Mouse (Mus musculus) thymus, postnatal 0 days (tissue): ENCODE results near the gene Olfr429. TPM values are rescaled to one million over a fixed set of nuclear protein-coding genes. Genes with fewer than 3 reads are reported as not detected.
A peak's percentile ranks its signal among the peaks of the same experiment; 100 is the strongest.
"Not testable (repeated sequence)": the region's sequence is repeated elsewhere in the genome, so short reads cannot be mapped to it uniquely, and the experiment has no call there.

Experiments
- DNase-seq: peaks from one replicate; pipeline ENCODE4 v3.0.0-alpha.2; 2015; ENCODE audit warnings: low spot score
- polyA plus RNA-seq: library from polyadenylated mRNA; unstranded; fragments of >200 nt; fragmentation: Nextera tagmentation; extraction: Ambion mirVana; gene quantifications from 2 replicates; pipeline ENCODE4 v1.2.1, GENCODE M21; 2015

The Olfr429 gene
- not detected in 2 replicates for polyA plus RNA-seq

- DNase-seq = no peak
Measured at GRCm38 (mm10) chr1:174084031-174084430, at the start of gene Olfr429. Gene Olfr429, plus strand, starts transcription at chr1:174084331.

DNA sequence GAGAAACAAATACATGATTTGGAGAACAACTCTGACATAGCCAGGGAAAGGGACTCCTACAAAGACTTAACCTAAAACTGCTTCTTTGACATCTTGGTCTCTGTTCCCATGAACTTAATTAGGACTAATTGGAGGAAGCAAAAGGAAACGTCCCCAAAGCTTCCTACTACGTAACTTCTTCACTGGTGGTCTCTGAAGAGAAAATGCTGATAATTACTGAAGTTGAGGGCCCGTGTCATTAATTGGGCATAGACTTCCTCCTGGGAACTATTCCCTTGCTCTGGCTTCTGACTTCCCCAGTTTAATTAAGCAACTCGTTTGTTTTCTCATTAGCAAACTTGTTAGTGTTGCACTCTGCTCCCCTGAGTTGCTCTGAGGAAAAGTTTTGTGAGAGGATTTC lies 48.3 kb upstream of the Olfr429 start:
- no peak for DNase-seq

DNA sequence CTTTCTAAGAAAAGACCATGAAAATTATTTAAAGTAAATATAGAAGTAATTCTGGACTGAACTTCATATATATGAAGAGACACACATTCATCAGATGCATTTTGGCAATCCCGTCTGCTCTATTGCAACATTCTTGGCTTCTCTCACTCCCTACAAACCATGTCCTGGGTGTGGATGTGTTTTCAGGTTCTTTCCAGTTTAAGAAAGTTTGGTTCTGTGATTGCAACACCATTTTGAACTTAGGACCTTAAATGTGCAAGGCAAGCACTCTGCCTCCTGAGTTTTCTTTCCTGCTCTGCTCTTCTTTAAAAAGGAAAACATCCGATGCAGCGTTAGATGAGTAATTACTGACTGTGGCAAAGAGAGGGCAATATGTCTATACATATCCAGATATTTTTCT lies 45.7 kb upstream of the Olfr429 start:
- DNase-seq = no peak

DNA sequence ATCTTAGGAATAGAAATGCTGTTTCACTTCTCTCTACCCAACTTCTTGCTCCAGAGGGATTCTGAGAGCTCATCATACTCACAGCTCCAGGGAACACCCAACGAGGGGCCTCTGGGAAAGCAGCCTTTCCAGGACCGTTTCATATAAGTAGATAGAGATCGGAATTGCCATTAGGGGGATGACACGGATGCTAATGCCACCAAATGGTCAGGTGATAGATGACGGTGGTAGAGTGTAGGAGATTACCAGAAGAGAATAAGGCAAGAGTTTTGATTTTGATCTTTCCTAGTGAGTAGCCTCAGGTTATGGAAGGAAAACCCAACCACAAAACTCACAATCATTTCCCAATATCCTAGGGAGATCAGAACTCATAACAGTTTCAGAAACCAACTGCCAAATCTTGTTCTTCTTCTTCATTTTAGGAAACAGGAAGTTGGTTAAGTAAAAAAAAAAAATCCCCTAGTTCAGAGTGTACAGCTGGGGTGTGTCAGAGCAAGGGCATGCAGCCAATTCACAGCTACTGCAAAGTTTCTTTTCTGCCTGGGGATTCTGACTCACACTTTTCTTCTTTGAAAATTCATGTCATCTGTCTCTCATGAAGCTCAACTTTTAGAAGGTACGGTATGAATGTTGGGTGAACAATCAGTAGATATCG lies 43.5 kb upstream of the Olfr429 start, which contains the start of gene Olfr433:
Gene Olfr433, plus strand, starts transcription at position 183 of the 655 bp plus-strand sequence.
- DNase-seq = peak; percentile 55

DNA sequence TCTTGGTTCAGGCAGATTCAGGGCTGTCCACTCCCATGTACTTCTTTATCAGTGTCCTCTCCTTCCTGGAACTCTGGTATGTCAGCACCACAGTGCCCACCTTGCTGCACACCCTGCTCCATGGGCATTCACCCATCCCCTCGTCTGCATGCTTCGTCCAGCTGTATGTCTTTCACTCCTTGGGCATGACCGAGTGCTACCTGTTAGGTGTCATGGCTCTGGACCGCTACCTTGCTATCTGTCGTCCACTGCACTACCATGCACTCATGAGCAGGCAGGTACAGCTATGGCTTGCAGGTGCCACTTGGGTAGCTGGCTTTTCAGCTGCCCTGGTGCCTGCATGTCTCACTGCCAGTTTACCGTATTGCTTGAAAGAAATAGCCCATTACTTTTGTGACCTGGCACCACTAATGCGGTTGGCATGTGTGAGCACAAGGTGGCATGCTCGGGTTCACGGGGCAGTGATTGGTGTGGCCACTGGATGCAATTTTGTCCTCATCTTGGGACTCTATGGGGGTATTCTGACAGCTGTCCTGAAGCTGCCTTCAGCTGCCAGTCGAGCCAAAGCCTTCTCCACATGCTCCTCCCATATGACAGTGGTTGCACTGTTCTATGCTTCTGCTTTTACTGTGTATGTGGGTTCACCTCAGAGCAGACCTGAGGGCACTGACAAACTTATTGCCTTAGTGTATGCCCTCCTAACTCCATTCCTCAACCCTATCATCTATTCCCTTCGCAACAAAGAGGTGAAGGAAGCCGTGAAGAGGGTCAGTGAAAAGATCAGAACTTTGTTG lies 41.8 kb upstream of the Olfr429 start:
- not testable (repeated sequence) for DNase-seq

GRCm38 (mm10) chr1:174044431-174044830 lies 39.7 kb upstream of the Olfr429 start:
- DNase-seq = no peak

DNA sequence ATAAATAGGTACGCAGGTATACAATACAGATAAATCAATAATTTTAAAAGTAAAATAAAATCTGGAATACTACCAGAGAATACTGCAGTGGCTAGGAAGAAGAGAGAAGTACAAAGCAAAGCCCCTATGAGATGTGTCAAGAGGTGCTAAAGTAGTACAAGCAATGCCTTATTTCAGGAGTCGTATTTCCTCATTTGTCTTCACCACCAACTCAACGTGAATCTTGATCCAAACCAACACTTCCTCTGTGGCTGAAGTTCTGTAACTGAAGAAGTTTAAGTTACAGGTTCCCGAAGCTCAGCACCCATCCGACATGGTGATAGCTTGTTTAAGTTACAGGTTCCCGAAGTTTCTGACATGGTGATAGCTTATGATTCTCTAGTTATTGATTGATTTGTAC lies 35.9 kb upstream of the Olfr429 start:
- DNase-seq = not testable (repeated sequence)

GRCm38 (mm10) chr1:174048893-174049292 lies 35.2 kb upstream of the Olfr429 start, which contains the start of gene Olfr432:
Gene Olfr432, plus strand, starts transcription at chr1:174049205.
- no peak for DNase-seq

DNA sequence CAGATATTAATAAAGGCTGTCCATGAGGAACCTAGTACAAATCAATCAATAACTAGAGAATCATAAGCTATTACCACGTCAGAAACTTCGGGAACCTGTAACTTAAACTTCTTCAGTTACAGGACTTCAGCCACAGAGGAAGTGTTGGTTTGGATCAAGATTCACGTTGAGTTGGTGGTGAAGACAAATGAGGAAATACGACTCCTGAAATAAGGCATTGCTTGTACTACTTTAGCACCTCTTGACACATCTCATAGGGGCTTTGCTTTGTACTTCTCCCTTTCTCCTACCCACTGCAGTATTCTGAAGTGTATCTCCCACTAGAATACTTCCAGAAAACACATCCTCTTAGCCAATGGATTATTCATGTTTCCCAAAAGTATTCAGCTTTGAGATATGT lies 34.8 kb upstream of the Olfr429 start:
- not testable (repeated sequence) for DNase-seq

DNA sequence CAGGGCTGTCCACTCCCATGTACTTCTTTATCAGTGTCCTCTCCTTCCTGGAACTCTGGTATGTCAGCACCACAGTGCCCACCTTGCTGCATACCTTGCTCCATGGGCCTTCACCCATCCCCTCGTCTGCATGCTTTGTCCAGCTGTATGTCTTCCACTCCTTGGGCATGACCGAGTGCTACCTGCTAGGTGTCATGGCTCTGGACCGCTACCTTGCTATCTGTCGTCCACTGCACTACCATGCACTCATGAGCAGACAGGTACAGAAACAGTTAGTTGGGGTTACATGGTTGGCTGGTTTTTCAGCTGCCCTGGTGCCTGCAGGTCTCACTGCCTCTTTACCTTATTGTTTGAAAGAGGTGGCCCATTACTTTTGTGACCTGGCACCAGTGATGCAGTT lies 33.6 kb upstream of the Olfr429 start:
- DNase-seq = no peak

- DNase-seq = no peak
Measured at GRCm38 (mm10) chr1:174051515-174051914, 32.6 kb upstream of the Olfr429 start.

DNA sequence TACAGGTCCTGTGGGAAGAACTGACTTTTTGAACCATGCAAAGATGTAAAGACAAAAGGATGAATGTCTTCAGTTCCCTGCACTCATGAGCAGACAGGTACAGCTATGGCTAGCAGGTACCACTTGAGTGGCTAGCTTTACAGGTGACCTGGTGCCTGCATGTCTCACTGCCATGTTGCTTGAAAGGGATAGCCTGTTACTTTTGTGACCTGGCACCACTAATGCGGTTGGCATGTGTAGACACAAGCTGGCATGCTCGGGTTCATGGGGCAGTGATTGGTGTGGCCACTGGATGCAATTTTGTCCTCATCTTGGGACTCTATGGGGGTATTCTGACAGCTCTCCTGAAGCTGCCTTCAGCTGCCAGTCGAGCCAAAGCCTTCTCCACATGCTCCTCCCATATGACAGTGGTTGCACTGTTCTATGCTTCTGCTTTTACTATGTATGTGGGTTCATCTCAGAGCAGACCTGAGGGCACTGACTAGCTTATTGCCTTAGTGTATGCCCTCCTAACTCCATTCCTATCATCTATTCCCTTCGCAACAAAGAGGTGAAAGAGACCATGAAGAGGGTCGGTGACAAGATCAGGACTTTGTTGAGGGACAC lies 32.1 kb upstream of the Olfr429 start:
- no peak for DNase-seq

GRCm38 (mm10) chr1:174052981-174053380 lies 31.1 kb upstream of the Olfr429 start:
- DNase-seq = no peak

DNA sequence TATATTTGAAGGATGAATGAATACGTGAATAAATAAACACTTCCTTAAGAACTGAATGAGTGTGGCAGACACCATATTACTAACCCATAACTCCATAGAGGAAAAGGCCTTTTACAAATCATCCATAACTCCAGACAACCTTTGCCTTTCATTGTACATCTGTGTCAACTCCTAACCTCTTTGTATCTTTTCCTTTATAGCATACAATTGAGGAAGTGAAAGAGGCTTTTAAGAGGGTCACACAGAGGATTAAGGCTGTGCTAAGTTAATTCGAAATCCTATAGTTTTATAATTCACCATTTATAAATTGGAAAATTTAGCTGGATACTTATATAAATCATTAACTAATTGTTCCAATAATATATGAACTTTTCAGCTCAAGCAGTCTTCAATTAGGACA lies 28.9 kb upstream of the Olfr429 start:
- no peak for DNase-seq

DNA sequence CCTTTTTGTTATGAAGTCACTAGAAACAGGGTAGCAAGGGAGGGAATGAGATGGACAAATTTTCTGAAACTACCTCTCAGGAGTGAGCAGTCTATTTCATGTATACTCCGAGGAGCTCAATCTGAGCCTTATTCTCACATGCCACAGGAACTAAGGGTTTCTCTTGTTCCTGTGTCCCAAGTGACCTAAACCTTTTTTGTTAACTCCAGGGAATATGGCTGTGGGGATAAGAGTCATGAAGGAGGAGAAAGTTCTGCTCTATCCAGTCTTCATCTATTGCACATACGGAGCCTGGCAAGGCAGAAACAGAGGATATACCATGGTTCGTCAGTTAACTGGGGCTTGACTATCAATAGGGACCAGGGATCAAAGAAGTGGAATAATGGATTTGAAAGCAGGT lies 17.8 kb upstream of the Olfr429 start, which contains the start of gene Olfr430:
Gene Olfr430, plus strand, starts transcription at position 301 of the 400 bp plus-strand sequence.
- DNase-seq = no peak

GRCm38 (mm10) chr1:174096591-174096990 lies 12.5 kb downstream of the Olfr429 start, which contains the start of gene Olfr427:
Gene Olfr427, plus strand, starts transcription at chr1:174096891.
- DNase-seq = no peak

- DNase-seq = no peak
Measured at GRCm38 (mm10) chr1:174103735-174104134, 19.6 kb downstream of the Olfr429 start.

- DNase-seq = no peak
Measured at GRCm38 (mm10) chr1:174121062-174121461, 36.9 kb downstream of the Olfr429 start, which contains the start of gene Olfr231. Gene Olfr231, minus strand, starts transcription at chr1:174121162.

GRCm38 (mm10) chr1:174131217-174131616 lies 47.1 kb downstream of the Olfr429 start, which contains the start of gene Olfr424:
Gene Olfr424, plus strand, starts transcription at chr1:174131517.
- no peak for DNase-seq

DNA sequence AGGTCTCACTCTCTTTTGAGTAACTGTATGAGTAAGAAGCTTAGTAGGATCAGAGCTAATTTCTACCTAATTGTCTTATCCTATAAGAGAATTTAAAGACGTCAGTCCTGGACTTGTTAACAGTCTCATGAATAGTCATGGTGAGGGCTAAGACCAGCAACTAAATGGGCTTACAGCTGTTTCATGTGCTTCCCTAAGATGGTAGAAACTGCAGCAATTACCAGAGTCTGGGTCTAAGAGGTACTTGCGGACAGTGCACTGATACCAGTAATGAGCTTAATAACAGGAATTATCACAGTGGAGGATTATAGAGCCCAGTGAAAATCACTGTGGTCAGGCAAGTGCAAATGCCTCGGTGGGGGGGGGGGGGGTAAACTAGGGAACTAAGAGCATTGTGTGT lies 47.9 kb downstream of the Olfr429 start:
- no peak for DNase-seq
